Mouse (Mus musculus) liver, adult 10 weeks (tissue): ENCODE measurements around the gene Mymx. TPM values are rescaled to one million over a fixed set of nuclear protein-coding genes. Genes with fewer than 3 reads are reported as not detected.

Experiments
- polyA plus RNA-seq: library from polyadenylated mRNA; stranded (reverse); fragments of 350-450 nt; fragmentation: Illumina TruSeq; extraction: RNeasy Lipid Tissue Mini Kit (QIAGEN cat#74804); gene quantifications from one replicate; pipeline ENCODE4 v1.2.3, GENCODE M21; 2014; ENCODE audit warnings: low read depth, low replicate concordance

The Mymx gene
- polyA plus RNA-seq: not detected

DNA sequence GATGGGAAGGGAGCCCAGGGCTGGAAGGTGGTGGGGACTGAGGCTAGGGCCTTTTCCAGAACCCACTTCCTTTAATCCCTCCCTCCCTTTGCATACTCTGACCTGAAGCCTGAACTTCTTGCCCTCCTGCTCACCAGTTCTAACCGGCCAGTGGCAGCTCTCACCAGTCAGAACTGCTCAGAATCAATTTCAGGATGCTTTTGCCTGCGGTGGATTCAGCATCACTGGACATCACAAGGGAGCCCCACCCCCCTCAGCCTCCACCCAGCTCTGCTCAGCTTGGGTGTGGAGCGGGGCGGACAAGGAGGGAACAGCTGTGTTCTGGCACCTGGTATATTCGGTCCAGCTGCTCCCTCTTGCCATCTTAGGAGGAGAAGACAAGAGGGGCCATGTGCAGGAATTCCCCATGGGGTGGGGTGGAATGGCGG is at the start of gene Mymx:
Mymx (minus strand) TSS at position 226 of the 428 bp plus-strand sequence.

DNA sequence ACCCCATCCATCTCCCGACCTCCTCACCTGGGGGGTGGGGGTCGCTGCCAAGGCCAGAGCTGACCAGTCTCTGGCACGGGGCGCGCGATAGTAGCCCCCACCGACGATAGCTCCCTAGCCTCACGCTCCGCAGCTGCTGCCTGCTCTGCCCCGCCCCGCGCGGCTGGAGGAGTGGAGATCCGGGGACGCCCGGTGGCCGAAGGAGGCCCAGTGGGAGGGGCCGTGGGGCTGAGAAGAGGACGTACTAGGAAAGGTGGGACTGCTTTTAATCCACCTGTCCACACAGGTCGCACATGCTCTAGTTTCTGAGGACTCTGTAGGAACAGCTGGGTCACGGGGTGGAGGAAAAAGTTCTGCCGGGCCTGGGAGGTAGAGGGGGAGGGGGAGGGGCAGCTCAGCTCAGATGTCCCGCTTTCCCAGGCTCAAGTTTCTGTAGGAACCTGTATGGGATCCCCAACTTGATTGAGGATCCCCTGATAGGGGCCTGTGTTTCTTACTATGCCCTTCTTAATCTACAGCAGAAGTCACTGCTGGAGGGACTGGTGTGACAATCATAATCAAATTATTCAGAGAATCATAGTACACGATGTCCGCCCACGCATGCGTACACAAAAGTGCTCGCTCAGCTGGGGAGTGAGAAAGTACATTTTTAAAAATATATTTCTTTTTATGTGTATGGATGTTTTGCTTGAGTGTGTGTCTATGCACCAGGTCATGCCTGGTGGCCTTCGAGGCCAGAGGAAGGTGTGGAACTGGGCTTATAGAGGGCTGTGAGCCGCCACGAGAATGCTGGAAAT is 2.3 kb downstream of the Mymx start, which contains the start of gene Slc29a1:
Slc29a1 (minus strand) TSS at position 161 of the 797 bp plus-strand sequence.

GRCm38 (mm10) chr17:45573087-45573779 is 28.7 kb downstream of the Mymx start, which contains the start of gene Hsp90ab1:
Hsp90ab1 (minus strand) TSS chr17:45573271.

GRCm38 (mm10) chr17:45563655-45564530 is 38.0 kb downstream of the Mymx start, which contains the start of gene Slc35b2:
Slc35b2 (plus strand) TSS chr17:45563874.

GRCm38 (mm10) chr17:45555452-45556106 is 46.3 kb downstream of the Mymx start, which contains the start of gene Nfkbie:
Nfkbie (plus strand) TSS chr17:45555703.

Other genes with a start within 250 kb of the Mymx start
- gene Cdc5l, start 168.4 kb downstream of the Mymx start, polyA plus RNA-seq: 21.5 TPM
- gene Spats1, start 126.7 kb downstream of the Mymx start, polyA plus RNA-seq: not detected
- 0.34 TPM for gene Aars2, start 95.3 kb downstream of the Mymx start, polyA plus RNA-seq
- gene Tcte1, start 78.7 kb downstream of the Mymx start, polyA plus RNA-seq: not detected
- not detected for gene Tmem151b, start 52.4 kb downstream of the Mymx start, polyA plus RNA-seq
- gene Nfkbie, start 46.4 kb downstream of the Mymx start, polyA plus RNA-seq: 0.85 TPM
- gene Slc35b2, start 38.2 kb downstream of the Mymx start, polyA plus RNA-seq: 5.3 TPM
- 709 TPM for gene Hsp90ab1, start 28.8 kb downstream of the Mymx start, polyA plus RNA-seq
- 49.5 TPM for gene Slc29a1, start 2.5 kb downstream of the Mymx start, polyA plus RNA-seq
- gene Capn11, start 57.2 kb upstream of the Mymx start, polyA plus RNA-seq: 0.90 TPM
- 4.9 TPM for gene Mrpl14, start 84.2 kb upstream of the Mymx start, polyA plus RNA-seq
- gene Tmem63b, start 84.8 kb upstream of the Mymx start, polyA plus RNA-seq: 12.6 TPM
- gene 1600014C23Rik, start 131.7 kb upstream of the Mymx start, polyA plus RNA-seq: not detected